Mouse (Mus musculus): ENCODE data around the gene Rnf227. TPM values are rescaled to one million over a fixed set of nuclear protein-coding genes. Genes with fewer than 3 reads are reported as not detected.

The Rnf227 gene
- 2.5 TPM for polyA plus RNA-seq (2012; fragmentation: generic; extraction: Trizol)

- peak within 1 kb of the TSS; percentile 5 for H3ac ChIP-seq (ENCODE audit: control insufficient read depth, insufficient read length)
- peak within 1 kb of the TSS; percentile 79 for H3K4me2 ChIP-seq (ENCODE audit: low read depth)
- H3K79me2 ChIP-seq (ENCODE audit: control insufficient read depth, insufficient read depth): no peaks in the 10 kb centered on the region
- no peaks in the 10 kb centered on the region for H3K27me3 ChIP-seq (ENCODE audit: control insufficient read depth, insufficient read depth, insufficient read length)
- TF ChIP-seq MYOD1 (IDR thresholded peaks at IDR 0.05; ENCODE audit: control insufficient read depth in 1 of 3, insufficient read length in 2 of 3, low read depth in 2 of 3): peak in 2 of 3 experiments; percentile 1 to 69
- no peak for TF ChIP-seq REST (IDR thresholded peaks at IDR 0.05; ENCODE audit: insufficient read depth, insufficient read length)
- no peak for TF ChIP-seq E2F4 (IDR thresholded peaks at IDR 0.05; ENCODE audit: insufficient read depth)
- TF ChIP-seq SRF (IDR thresholded peaks at IDR 0.05; ENCODE audit: control insufficient read depth, insufficient read length, low read depth): no peak
- TF ChIP-seq POLR2AphosphoS2 (IDR thresholded peaks at IDR 0.05; ENCODE audit: insufficient read length, low read depth): peak; percentile 85
- TF ChIP-seq MYOG (IDR thresholded peaks at IDR 0.05; ENCODE audit: control insufficient read depth in 1 of 3, insufficient read depth in 1 of 3, insufficient read length in 2 of 3, low read depth in 2 of 3): no peak
- TF ChIP-seq POLR2A (IDR thresholded peaks at IDR 0.05; ENCODE audit: insufficient read length, low read depth): peak; percentile 79
- TF ChIP-seq TCF12 (IDR thresholded peaks at IDR 0.05; ENCODE audit: insufficient read depth, poor library complexity, severe bottlenecking): no peak
- peak; percentile 16 for TF ChIP-seq TCF3 (IDR thresholded peaks at IDR 0.05; ENCODE audit: insufficient read length, low read depth)
- TF ChIP-seq MAX (IDR thresholded peaks at IDR 0.05; ENCODE audit: low read depth): no peak
- peak; percentile 69 for TF ChIP-seq USF1 (IDR thresholded peaks at IDR 0.05; ENCODE audit: low read depth)
- TF ChIP-seq CEBPB (IDR thresholded peaks at IDR 0.05; ENCODE audit: insufficient read depth, poor library complexity, severe bottlenecking): no peak
- H3K4me3 ChIP-seq: peak within 1 kb of the TSS; percentile 20
- peaks cover 12% of the 10 kb centered on the region for H3K36me3 ChIP-seq (ENCODE audit: control insufficient read depth, insufficient read depth)
These were observed at the start of gene Rnf227 for GRCm38 (mm10) chr11:69340161-69341131. Gene Rnf227, plus strand, starts transcription at chr11:69340461.

DNA sequence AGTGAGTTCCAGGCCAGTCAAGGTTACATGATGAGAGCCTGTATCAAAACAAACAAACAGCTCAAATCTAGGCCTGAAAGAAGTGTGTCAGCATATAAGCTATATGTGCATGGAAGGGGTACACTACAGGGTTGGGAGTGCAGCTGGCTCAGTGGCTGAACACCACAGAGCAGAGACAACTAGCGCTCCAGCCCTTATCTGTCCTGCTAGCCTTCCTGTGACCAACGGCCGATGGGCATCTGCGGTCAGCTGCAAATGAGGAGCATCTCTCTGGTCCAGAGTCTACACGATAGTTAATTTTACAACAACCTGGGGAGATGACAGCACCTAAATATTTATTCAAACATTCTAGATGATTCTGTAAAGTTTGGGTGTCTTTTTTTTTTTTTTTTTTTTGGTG is 49.1 kb upstream of the Rnf227 start:
- no peaks in the 10 kb centered on the region for H3K79me2 ChIP-seq (ENCODE audit: control insufficient read depth, insufficient read depth)
- no peak overlapping the region for H3ac ChIP-seq (ENCODE audit: control insufficient read depth, insufficient read length)
- no peaks in the 10 kb centered on the region for H3K27me3 ChIP-seq (ENCODE audit: control insufficient read depth, insufficient read depth, insufficient read length)
- no peak for TF ChIP-seq MAX (IDR thresholded peaks at IDR 0.05; ENCODE audit: low read depth)
- TF ChIP-seq USF1 (IDR thresholded peaks at IDR 0.05; ENCODE audit: low read depth): no peak
- no peak for TF ChIP-seq SRF (IDR thresholded peaks at IDR 0.05; ENCODE audit: control insufficient read depth, insufficient read length, low read depth)
- no peak for TF ChIP-seq POLR2A (IDR thresholded peaks at IDR 0.05; ENCODE audit: insufficient read length, low read depth)
- H3K4me2 ChIP-seq (ENCODE audit: low read depth): no peak overlapping the region
- no peaks in the 10 kb centered on the region for H3K36me3 ChIP-seq (ENCODE audit: control insufficient read depth, insufficient read depth)
- no peak overlapping the region for H3K4me3 ChIP-seq

DNA sequence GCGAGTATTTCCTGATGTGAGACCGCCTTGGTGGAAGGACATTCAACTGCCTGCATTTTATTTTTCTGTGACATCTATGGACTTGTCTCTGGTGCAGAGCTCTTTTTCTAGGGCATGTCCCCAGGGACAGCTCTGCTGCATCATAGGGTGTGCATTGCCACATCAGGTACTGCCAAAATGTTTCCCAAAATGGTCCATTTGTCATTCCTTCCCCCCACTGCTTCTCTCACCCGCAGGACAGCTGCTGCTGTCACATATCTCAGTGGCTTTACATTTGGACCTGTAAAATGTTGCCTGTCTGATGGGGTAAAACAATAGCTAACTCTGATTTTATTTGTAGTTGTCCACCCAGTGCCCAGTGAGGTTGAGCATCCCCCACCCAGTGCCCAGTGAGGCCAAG is 45.0 kb upstream of the Rnf227 start:
- Histone ChIP-seq H3ac (ENCODE audit: control insufficient read depth, insufficient read length) (no peak overlapping the region), H3K27me3 (ENCODE audit: control insufficient read depth, insufficient read depth, insufficient read length) (no peaks in the 10 kb centered on the region), H3K79me2 (ENCODE audit: control insufficient read depth, insufficient read depth) (no peaks in the 10 kb centered on the region), H3K4me3 (no peak overlapping the region), H3K36me3 (ENCODE audit: control insufficient read depth, insufficient read depth) (peaks cover 2% of the 10 kb centered on the region), H3K4me2 (ENCODE audit: low read depth) (peak overlapping the region; percentile 3)
- TF ChIP-seq TCF3 (IDR thresholded peaks at IDR 0.05; ENCODE audit: insufficient read length, low read depth) (no peak), MYOG (IDR thresholded peaks at IDR 0.05; ENCODE audit: control insufficient read depth in 1 of 3, insufficient read depth in 1 of 3, insufficient read length in 2 of 3, low read depth in 2 of 3) (peak in 1 of 3 experiments; percentile 51), SRF (IDR thresholded peaks at IDR 0.05; ENCODE audit: control insufficient read depth, insufficient read length, low read depth) (peak; percentile 51), CEBPB (IDR thresholded peaks at IDR 0.05; ENCODE audit: insufficient read depth, poor library complexity, severe bottlenecking) (0 out of 2 replicates have a peak, but pooled peaks have one; percentile 20), E2F4 (IDR thresholded peaks at IDR 0.05; ENCODE audit: insufficient read depth) (no peak), TCF12 (IDR thresholded peaks at IDR 0.05; ENCODE audit: insufficient read depth, poor library complexity, severe bottlenecking) (peak; percentile 31), MYOD1 (IDR thresholded peaks at IDR 0.05; ENCODE audit: control insufficient read depth in 1 of 3, insufficient read length in 2 of 3, low read depth in 2 of 3) (peak; percentile 89 to 96 (median 94))

GRCm38 (mm10) chr11:69297799-69298198 is 42.5 kb upstream of the Rnf227 start:
- Histone ChIP-seq H3K27me3 (ENCODE audit: control insufficient read depth, insufficient read depth, insufficient read length) (no peaks in the 10 kb centered on the region), H3K79me2 (ENCODE audit: control insufficient read depth, insufficient read depth) (no peaks in the 10 kb centered on the region), H3K4me2 (ENCODE audit: low read depth) (no peak overlapping the region), H3K36me3 (ENCODE audit: control insufficient read depth, insufficient read depth) (peaks cover 12% of the 10 kb centered on the region), H3K4me3 (no peak overlapping the region), H3ac (ENCODE audit: control insufficient read depth, insufficient read length) (no peak overlapping the region)
- no peak for TF ChIP-seq MAX (IDR thresholded peaks at IDR 0.05; ENCODE audit: low read depth)
- TF ChIP-seq MYOG (IDR thresholded peaks at IDR 0.05; ENCODE audit: control insufficient read depth in 1 of 3, insufficient read depth in 1 of 3, insufficient read length in 2 of 3, low read depth in 2 of 3): no peak
- no peak for TF ChIP-seq SRF (IDR thresholded peaks at IDR 0.05; ENCODE audit: control insufficient read depth, insufficient read length, low read depth)
- TF ChIP-seq MYOD1 (IDR thresholded peaks at IDR 0.05; ENCODE audit: control insufficient read depth in 1 of 3, insufficient read length in 2 of 3, low read depth in 2 of 3): no peak
- no peak for TF ChIP-seq POLR2AphosphoS2 (IDR thresholded peaks at IDR 0.05; ENCODE audit: insufficient read length, low read depth)
- TF ChIP-seq POLR2A (IDR thresholded peaks at IDR 0.05; ENCODE audit: insufficient read length, low read depth): no peak
- no peak for TF ChIP-seq TCF12 (IDR thresholded peaks at IDR 0.05; ENCODE audit: insufficient read depth, poor library complexity, severe bottlenecking)
- no peak for TF ChIP-seq REST (IDR thresholded peaks at IDR 0.05; ENCODE audit: insufficient read depth, insufficient read length)
- TF ChIP-seq TCF3 (IDR thresholded peaks at IDR 0.05; ENCODE audit: insufficient read length, low read depth): no peak
- no peak for TF ChIP-seq USF1 (IDR thresholded peaks at IDR 0.05; ENCODE audit: low read depth)
- TF ChIP-seq CEBPB (IDR thresholded peaks at IDR 0.05; ENCODE audit: insufficient read depth, poor library complexity, severe bottlenecking): no peak
- no peak for TF ChIP-seq E2F4 (IDR thresholded peaks at IDR 0.05; ENCODE audit: insufficient read depth)

All from myocyte (in vitro differentiated cells).